Mouse (Mus musculus): ENCODE results near the gene Cdcp2. TPM values are rescaled to one million over a fixed set of nuclear protein-coding genes. Genes with fewer than 3 reads are reported as not detected.
A peak's percentile ranks its signal among the peaks of the same experiment; 100 is the strongest.

The Cdcp2 gene
- total RNA-seq (2014; rRNA removed) (not detected in 2 replicates), polyA plus RNA-seq (2015; fragmentation: Nextera tagmentation; extraction: Ambion mirVana) (0.09 TPM in 1 of 2 replicates, not detected in the other)

- Histone ChIP-seq H3K27me3 (ENCODE audit: insufficient read depth, low read length) (no peaks in the 10 kb centered on the region), H3K36me3 (ENCODE audit: insufficient read depth) (no peaks in the 10 kb centered on the region), H3K4me2 (ENCODE audit: low read depth) (no peak within 1 kb of the TSS), H3K9me3 (ENCODE audit: low read length) (no peaks in the 10 kb centered on the region), H3K4me3 (ENCODE audit: low read depth, low read length) (no peak within 1 kb of the TSS), H3K27ac (ENCODE audit: low read depth, low read length) (no peak within 1 kb of the TSS; the same call in 1 of the 2 replicates), H3K9ac (no peak within 1 kb of the TSS), H3K4me1 (ENCODE audit: insufficient read depth) (no peaks in the 10 kb centered on the region)
- no peak for TF ChIP-seq CTCF (IDR thresholded peaks at IDR 0.05; ENCODE audit: low read depth)
- no peak for ATAC-seq
- DNase-seq = no peak
- WGBS = 56% methylated on average over 16 of the region's 16 CpGs
These were observed at the start of gene Cdcp2 for GRCm38 (mm10) chr4:107096841-107097373. Gene Cdcp2 (plus strand): TSS chr4:107096891.

- H3K4me1 ChIP-seq (ENCODE audit: insufficient read depth) = no peaks in the 10 kb centered on the region
- DNase-seq = no peak
- ATAC-seq = no peak
- no peak for TF ChIP-seq CTCF (IDR thresholded peaks at IDR 0.05; ENCODE audit: low read depth)
- H3K27ac ChIP-seq (ENCODE audit: low read depth, low read length) = no peak overlapping the region
- no peak overlapping the region for H3K4me3 ChIP-seq (ENCODE audit: low read depth, low read length)
- H3K9me3 ChIP-seq (ENCODE audit: low read length) = no peaks in the 10 kb centered on the region
- H3K27me3 ChIP-seq (ENCODE audit: insufficient read depth, low read length) = no peaks in the 10 kb centered on the region
- H3K9ac ChIP-seq = no peak overlapping the region
- H3K36me3 ChIP-seq (ENCODE audit: insufficient read depth) = peaks cover 42% of the 10 kb centered on the region
- 84% methylated on average over 5 of the region's 5 CpGs for WGBS
- H3K4me2 ChIP-seq (ENCODE audit: low read depth) = no peak overlapping the region
These were observed 48.9 kb upstream of the Cdcp2 start for GRCm38 (mm10) chr4:107047806-107048205.

- Histone ChIP-seq H3K4me2 (ENCODE audit: low read depth) (no peak overlapping the region), H3K27ac (ENCODE audit: low read depth, low read length) (no peak overlapping the region), H3K36me3 (ENCODE audit: insufficient read depth) (peaks cover 37% of the 10 kb centered on the region), H3K27me3 (ENCODE audit: insufficient read depth, low read length) (no peaks in the 10 kb centered on the region), H3K4me1 (ENCODE audit: insufficient read depth) (no peaks in the 10 kb centered on the region), H3K4me3 (ENCODE audit: low read depth, low read length) (no peak overlapping the region), H3K9ac (no peak overlapping the region), H3K9me3 (ENCODE audit: low read length) (no peaks in the 10 kb centered on the region)
- ATAC-seq = no peak; the same call in 1 of the 2 replicates
- TF ChIP-seq CTCF (IDR thresholded peaks at IDR 0.05; ENCODE audit: low read depth) = no peak
- 74% methylated on average over 11 of the region's 11 CpGs for WGBS
- DNase-seq = no peak
These were observed 48.0 kb upstream of the Cdcp2 start for GRCm38 (mm10) chr4:107048568-107049162.

GRCm38 (mm10) chr4:107051889-107052288 lies 44.8 kb upstream of the Cdcp2 start:
- no peaks in the 10 kb centered on the region for H3K9me3 ChIP-seq (ENCODE audit: low read length)
- peaks cover 33% of the 10 kb centered on the region for H3K36me3 ChIP-seq (ENCODE audit: insufficient read depth)
- H3K4me3 ChIP-seq (ENCODE audit: low read depth, low read length) = no peak overlapping the region
- WGBS = 50% methylated on average over 4 of the region's 4 CpGs
- no peak overlapping the region for H3K9ac ChIP-seq
- no peaks in the 10 kb centered on the region for H3K4me1 ChIP-seq (ENCODE audit: insufficient read depth)
- ATAC-seq = 0 out of 2 replicates have a peak, but pooled peaks have one; percentile 10
- no peak overlapping the region for H3K27ac ChIP-seq (ENCODE audit: low read depth, low read length)
- H3K27me3 ChIP-seq (ENCODE audit: insufficient read depth, low read length) = no peaks in the 10 kb centered on the region
- no peak for TF ChIP-seq CTCF (IDR thresholded peaks at IDR 0.05; ENCODE audit: low read depth)
- DNase-seq = no peak
- no peak overlapping the region for H3K4me2 ChIP-seq (ENCODE audit: low read depth)

GRCm38 (mm10) chr4:107052962-107053553 lies 43.6 kb upstream of the Cdcp2 start:
- Histone ChIP-seq H3K4me2 (ENCODE audit: low read depth) (no peak overlapping the region), H3K9ac (no peak overlapping the region), H3K27me3 (ENCODE audit: insufficient read depth, low read length) (no peaks in the 10 kb centered on the region), H3K36me3 (ENCODE audit: insufficient read depth) (peaks cover 33% of the 10 kb centered on the region), H3K27ac (ENCODE audit: low read depth, low read length) (no peak overlapping the region), H3K4me3 (ENCODE audit: low read depth, low read length) (no peak overlapping the region), H3K4me1 (ENCODE audit: insufficient read depth) (no peaks in the 10 kb centered on the region), H3K9me3 (ENCODE audit: low read length) (no peaks in the 10 kb centered on the region)
- 42% methylated on average over 5 of the region's 5 CpGs for WGBS
- ATAC-seq (no peak), DNase-seq (no peak)
- TF ChIP-seq CTCF (IDR thresholded peaks at IDR 0.05; ENCODE audit: low read depth) = no peak

GRCm38 (mm10) chr4:107056088-107056487 lies 40.6 kb upstream of the Cdcp2 start:
- no peak for DNase-seq
- no peak for TF ChIP-seq CTCF (IDR thresholded peaks at IDR 0.05; ENCODE audit: low read depth)
- Histone ChIP-seq H3K4me3 (ENCODE audit: low read depth, low read length) (no peak overlapping the region), H3K4me1 (ENCODE audit: insufficient read depth) (no peaks in the 10 kb centered on the region), H3K9ac (no peak overlapping the region), H3K9me3 (ENCODE audit: low read length) (no peaks in the 10 kb centered on the region), H3K4me2 (ENCODE audit: low read depth) (no peak overlapping the region), H3K36me3 (ENCODE audit: insufficient read depth) (peaks cover 52% of the 10 kb centered on the region), H3K27me3 (ENCODE audit: insufficient read depth, low read length) (no peaks in the 10 kb centered on the region), H3K27ac (ENCODE audit: low read depth, low read length) (no peak overlapping the region)
- no peak for ATAC-seq
- WGBS = 83% methylated on average over 3 of the region's 3 CpGs

- H3K9ac ChIP-seq = no peak overlapping the region
- 87% methylated on average over 5 of the region's 5 CpGs for WGBS
- no peak for TF ChIP-seq CTCF (IDR thresholded peaks at IDR 0.05; ENCODE audit: low read depth)
- H3K27me3 ChIP-seq (ENCODE audit: insufficient read depth, low read length) = no peaks in the 10 kb centered on the region
- no peak overlapping the region for H3K4me3 ChIP-seq (ENCODE audit: low read depth, low read length)
- H3K36me3 ChIP-seq (ENCODE audit: insufficient read depth) = peaks cover 70% of the 10 kb centered on the region
- ATAC-seq = no peak
- DNase-seq = no peak
- no peak overlapping the region for H3K4me2 ChIP-seq (ENCODE audit: low read depth)
- no peaks in the 10 kb centered on the region for H3K9me3 ChIP-seq (ENCODE audit: low read length)
- no peaks in the 10 kb centered on the region for H3K4me1 ChIP-seq (ENCODE audit: insufficient read depth)
- no peak overlapping the region for H3K27ac ChIP-seq (ENCODE audit: low read depth, low read length)
These were observed 38.3 kb upstream of the Cdcp2 start for GRCm38 (mm10) chr4:107058346-107058745.
